Mouse (Mus musculus): ENCODE measurements around the gene Got2. TPM values are rescaled to one million over a fixed set of nuclear protein-coding genes. Genes with fewer than 3 reads are reported as not detected.

Got2 gene
- polyA plus RNA-seq, 1 experiment from 2014 or later, result 62.0 TPM

GRCm38 (mm10) chr8:95821266-95821665 is 67.1 kb downstream of the Got2 start:
- DNase-seq (no peak), ATAC-seq (ENCODE audit: insufficient read depth) (no peak)
- 56% methylated on average over 6 of the region's 6 CpGs for WGBS
- Histone ChIP-seq H3K9ac (no peak overlapping the region), H3K27me3 (ENCODE audit: insufficient read depth, low read length) (no peaks in the 10 kb centered on the region), H3K9me3 (ENCODE audit: low read depth, low read length) (no peaks in the 10 kb centered on the region), H3K27ac (ENCODE audit: low read depth) (no peak overlapping the region), H3K36me3 (ENCODE audit: insufficient read depth) (no peaks in the 10 kb centered on the region), H3K4me2 (no peak overlapping the region), H3K4me3 (ENCODE audit: low read depth, low read length) (no peak overlapping the region), H3K4me1 (ENCODE audit: insufficient read depth) (no peaks in the 10 kb centered on the region)
- TF ChIP-seq CTCF (IDR thresholded peaks at IDR 0.05; ENCODE audit: low read depth), result no peak

- H3K27ac ChIP-seq (ENCODE audit: low read depth), result no peak overlapping the region
- no peak for TF ChIP-seq CTCF (IDR thresholded peaks at IDR 0.05; ENCODE audit: low read depth)
- no peak overlapping the region for H3K9ac ChIP-seq
- H3K4me1 ChIP-seq (ENCODE audit: insufficient read depth), result no peaks in the 10 kb centered on the region
- ATAC-seq (ENCODE audit: insufficient read depth) (no peak), DNase-seq (no peak)
- H3K9me3 ChIP-seq (ENCODE audit: low read depth, low read length), result no peaks in the 10 kb centered on the region
- H3K27me3 ChIP-seq (ENCODE audit: insufficient read depth, low read length), result no peaks in the 10 kb centered on the region
- H3K4me2 ChIP-seq, result no peak overlapping the region
- no peaks in the 10 kb centered on the region for H3K36me3 ChIP-seq (ENCODE audit: insufficient read depth)
- 10% methylated on average over 1 of the region's 1 CpGs for WGBS
- H3K4me3 ChIP-seq (ENCODE audit: low read depth, low read length), result no peak overlapping the region
Measured at GRCm38 (mm10) chr8:95818211-95818610, 70.1 kb downstream of the Got2 start.

- Histone ChIP-seq H3K27me3 (ENCODE audit: insufficient read depth, low read length) (no peaks in the 10 kb centered on the region), H3K27ac (ENCODE audit: low read depth) (no peak overlapping the region), H3K4me1 (ENCODE audit: insufficient read depth) (no peaks in the 10 kb centered on the region), H3K9ac (no peak overlapping the region), H3K36me3 (ENCODE audit: insufficient read depth) (no peaks in the 10 kb centered on the region), H3K4me3 (ENCODE audit: low read depth, low read length) (no peak overlapping the region), H3K9me3 (ENCODE audit: low read depth, low read length) (no peaks in the 10 kb centered on the region), H3K4me2 (no peak overlapping the region)
- ATAC-seq (ENCODE audit: insufficient read depth) (no peak), DNase-seq (no peak)
- WGBS, result 61% methylated on average over 3 of the region's 3 CpGs
- no peak for TF ChIP-seq CTCF (IDR thresholded peaks at IDR 0.05; ENCODE audit: low read depth)
Measured at GRCm38 (mm10) chr8:95817597-95817996, 70.8 kb downstream of the Got2 start.

- Histone ChIP-seq H3K9me3 (ENCODE audit: low read depth, low read length) (no peaks in the 10 kb centered on the region), H3K4me3 (ENCODE audit: low read depth, low read length) (no peak overlapping the region), H3K36me3 (ENCODE audit: insufficient read depth) (no peaks in the 10 kb centered on the region), H3K27me3 (ENCODE audit: insufficient read depth, low read length) (no peaks in the 10 kb centered on the region), H3K4me2 (no peak overlapping the region), H3K4me1 (ENCODE audit: insufficient read depth) (no peaks in the 10 kb centered on the region), H3K9ac (no peak overlapping the region), H3K27ac (ENCODE audit: low read depth) (no peak overlapping the region)
- ATAC-seq (ENCODE audit: insufficient read depth) (no peak), DNase-seq (no peak)
- 39% methylated on average over 6 of the region's 6 CpGs for WGBS
- no peak for TF ChIP-seq CTCF (IDR thresholded peaks at IDR 0.05; ENCODE audit: low read depth)
Measured at GRCm38 (mm10) chr8:95816044-95816708, 72.2 kb downstream of the Got2 start.

Other genes starting within 250 kb of the Got2 start
- gene Ndrg4, start 211.6 kb downstream of the Got2 start, polyA plus RNA-seq (2014; fragmentation: Nextera tagmentation; extraction: Ambion mirVana), result 11.4 and 14.6 TPM in 2 replicates
- gene Setd6, start 172.7 kb downstream of the Got2 start, polyA plus RNA-seq (2014; fragmentation: Nextera tagmentation; extraction: Ambion mirVana), result 19.9 and 20.4 TPM in 2 replicates
- 123 and 131 TPM in 2 replicates for gene Cnot1, start 81.1 kb downstream of the Got2 start, polyA plus RNA-seq (2014; fragmentation: Nextera tagmentation; extraction: Ambion mirVana)
- 347 and 362 TPM in 2 replicates for gene Sap18b, start 63.2 kb downstream of the Got2 start, polyA plus RNA-seq (2014; fragmentation: Nextera tagmentation; extraction: Ambion mirVana)
- gene Slc38a7, start 35.0 kb downstream of the Got2 start, polyA plus RNA-seq (2014; fragmentation: Nextera tagmentation; extraction: Ambion mirVana), result 12.9 and 14.1 TPM in 2 replicates